Mouse (Mus musculus): ENCODE data around the gene Sfxn2.

Sfxn2 gene

DNA sequence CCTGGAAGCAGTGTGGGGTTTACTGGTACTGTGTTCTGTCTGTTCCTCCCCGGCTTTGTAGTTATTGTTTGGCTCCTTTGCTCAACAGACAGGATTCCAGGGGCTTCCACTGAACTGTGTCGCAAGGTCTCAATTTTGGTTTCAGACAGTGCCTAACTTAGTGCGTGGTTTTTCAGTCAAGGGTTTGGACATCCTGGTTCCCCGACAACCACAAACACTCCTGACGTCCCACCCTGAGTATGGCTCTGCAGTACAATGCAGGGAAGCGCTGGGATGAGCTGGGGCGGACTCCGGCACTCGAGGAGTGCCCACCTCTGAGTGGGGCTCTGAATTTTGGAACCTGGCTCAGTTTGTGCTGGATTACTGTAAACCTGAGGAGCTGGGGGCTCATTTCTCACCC is 56.6 kb downstream of the Sfxn2 start:
- DNase-seq (ENCODE audit: low read depth, low spot score) = no peak

DNA sequence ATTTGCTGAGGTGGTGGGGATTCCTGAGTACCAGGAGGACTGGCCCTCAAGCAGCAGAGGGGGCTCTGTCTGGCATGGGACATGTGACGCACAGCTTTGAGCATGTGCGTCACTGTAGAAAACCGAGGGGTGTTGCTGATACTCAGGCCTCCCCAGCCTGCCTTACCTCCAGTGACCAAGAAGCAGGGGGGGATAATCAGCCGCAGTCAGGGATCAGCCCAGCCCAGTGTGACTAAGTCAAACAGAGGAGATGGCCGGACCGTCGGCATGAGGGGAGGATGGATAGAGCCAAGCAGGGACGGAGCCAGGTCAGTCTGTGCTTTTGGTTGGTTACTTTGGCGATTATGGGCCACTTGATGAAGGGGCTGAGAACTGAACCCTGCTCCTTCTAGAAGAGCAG is 58.5 kb downstream of the Sfxn2 start:
- DNase-seq (ENCODE audit: low read depth, low spot score) = no peak

DNA sequence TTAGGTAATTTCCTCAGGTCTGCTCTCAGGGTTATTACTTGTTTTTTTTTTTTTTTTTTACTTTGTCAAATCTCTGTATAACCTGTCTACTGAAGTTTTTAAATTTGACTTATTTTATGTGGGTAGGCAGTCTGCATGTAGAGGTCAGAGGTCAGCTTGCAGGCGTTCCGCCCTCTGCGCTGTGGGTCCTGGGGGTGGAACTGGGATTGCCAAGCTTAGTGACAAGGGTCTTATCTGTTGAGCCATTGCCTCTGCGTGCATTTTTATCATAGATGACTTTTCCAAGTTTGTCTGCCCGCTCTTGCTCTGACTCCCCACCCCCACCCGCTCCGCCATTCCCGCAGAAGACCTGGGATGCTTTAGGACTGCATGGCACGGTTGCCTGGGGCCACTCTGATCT is 62.6 kb downstream of the Sfxn2 start:
- no peak for DNase-seq (ENCODE audit: low read depth, low spot score)

DNA sequence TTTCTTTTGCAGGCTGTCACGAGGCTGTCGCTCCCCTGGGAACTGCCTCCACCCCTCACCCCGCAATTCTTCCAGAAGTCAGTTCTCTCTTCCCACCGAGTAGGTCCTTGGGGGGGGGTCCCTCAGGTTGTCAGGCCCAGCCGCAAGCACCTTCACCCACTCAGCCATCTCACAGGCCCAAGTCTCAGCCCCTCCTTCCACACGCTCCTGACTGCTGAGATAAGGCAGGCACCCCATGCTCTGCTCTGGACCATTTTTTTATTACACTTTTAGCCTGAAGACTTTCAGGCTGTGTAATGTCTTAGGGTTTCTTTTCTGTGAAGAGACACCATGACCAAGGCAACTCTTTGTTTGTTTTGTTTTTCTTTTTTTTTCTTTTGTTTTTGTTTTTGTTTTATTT is 64.4 kb downstream of the Sfxn2 start:
- no peak for DNase-seq (ENCODE audit: low read depth, low spot score)

DNA sequence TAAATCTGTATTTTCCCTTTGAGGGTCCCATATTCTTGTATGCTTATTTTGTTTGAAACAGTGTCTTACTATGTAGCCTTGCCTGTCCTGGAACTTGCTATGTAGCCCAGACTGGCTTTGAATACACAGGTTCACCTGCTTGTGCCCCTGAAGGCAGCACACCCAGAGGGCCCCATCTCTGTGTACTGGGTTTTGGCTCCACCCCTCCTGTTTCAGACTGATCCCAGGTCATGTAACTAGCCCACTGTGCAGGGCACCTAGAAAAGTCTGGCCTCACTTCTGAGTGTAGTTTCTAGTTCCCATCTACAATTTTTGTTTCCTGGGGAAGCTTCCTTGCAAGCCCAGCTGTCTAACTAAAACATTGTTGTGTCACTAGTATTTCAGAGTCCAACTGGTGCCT is 65.9 kb downstream of the Sfxn2 start:
- no peak for DNase-seq (ENCODE audit: low read depth, low spot score)

DNA sequence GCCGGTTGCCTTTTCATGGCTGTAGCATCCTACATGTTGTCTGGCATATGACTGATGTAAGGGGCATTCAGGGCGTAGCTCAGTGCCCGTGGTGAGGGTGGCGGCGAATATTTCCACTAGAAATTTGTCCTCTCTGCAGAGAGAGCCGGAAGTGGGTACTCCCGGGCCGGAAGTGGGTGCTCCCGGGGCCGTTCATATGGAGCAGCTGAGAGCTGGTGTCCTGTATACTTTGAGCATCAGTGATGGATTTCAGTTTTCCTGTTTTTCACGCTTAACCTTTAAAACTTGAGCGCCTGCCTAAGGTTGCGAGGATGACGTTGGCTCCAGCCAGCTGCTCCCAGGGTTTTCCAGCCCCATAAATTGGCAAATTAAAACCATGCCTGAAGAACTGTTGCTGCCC is 66.3 kb downstream of the Sfxn2 start:
- DNase-seq (ENCODE audit: low read depth, low spot score) = no peak

DNA sequence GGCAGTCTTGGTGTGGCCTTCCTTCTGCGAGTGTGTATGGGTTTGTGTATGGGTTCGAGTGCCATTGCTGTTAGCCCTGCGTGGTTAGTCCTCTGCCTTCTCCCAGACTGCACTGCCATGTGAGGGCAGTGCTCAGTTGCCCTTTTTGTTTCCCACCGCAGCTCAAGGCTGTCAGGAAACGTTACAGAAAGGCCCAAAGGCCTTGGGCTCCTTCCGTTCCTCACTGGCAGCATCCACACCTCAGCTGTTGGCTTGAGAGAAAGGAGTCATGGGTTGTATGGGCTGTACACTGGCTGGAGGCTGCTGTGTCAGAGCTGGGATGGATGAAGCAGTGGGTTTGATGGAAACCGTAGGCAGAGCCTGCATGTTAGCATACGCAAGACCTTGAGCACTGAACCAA is 67.6 kb downstream of the Sfxn2 start:
- no peak for DNase-seq (ENCODE audit: low read depth, low spot score)

DNA sequence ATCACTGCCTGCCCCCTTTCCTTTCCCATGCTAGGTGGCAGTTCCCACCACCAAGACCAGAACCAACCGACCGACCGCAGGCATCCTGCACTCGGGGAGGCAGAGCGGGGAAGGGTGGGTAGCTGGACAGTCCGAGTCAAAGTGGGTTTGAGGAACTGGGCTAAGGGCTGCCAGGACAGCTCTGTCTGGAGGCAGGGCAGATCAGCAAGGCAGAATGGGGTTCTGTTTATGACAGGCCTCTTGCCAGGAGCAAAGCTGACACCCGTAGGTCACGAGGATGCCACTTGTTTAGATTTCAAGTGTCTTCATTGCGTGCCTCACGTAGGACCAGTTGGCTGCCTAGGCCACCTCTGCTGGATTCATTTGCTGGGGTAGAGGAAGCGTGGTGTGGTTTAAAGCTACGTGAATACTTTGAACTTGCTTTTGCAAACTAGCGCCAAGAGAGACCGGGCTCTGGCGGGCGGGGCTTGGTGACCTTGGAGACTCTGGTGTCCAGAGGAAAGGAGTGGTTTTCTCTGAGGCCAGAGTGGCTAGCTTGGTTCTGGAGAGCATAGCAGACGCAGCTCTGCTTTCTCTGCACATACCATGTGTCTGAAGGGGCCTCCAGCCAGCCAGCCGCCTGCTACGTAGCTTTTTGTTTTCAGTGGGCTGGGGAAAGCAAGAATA is 68.4 kb downstream of the Sfxn2 start:
- no peak for DNase-seq (ENCODE audit: low read depth, low spot score)

DNA sequence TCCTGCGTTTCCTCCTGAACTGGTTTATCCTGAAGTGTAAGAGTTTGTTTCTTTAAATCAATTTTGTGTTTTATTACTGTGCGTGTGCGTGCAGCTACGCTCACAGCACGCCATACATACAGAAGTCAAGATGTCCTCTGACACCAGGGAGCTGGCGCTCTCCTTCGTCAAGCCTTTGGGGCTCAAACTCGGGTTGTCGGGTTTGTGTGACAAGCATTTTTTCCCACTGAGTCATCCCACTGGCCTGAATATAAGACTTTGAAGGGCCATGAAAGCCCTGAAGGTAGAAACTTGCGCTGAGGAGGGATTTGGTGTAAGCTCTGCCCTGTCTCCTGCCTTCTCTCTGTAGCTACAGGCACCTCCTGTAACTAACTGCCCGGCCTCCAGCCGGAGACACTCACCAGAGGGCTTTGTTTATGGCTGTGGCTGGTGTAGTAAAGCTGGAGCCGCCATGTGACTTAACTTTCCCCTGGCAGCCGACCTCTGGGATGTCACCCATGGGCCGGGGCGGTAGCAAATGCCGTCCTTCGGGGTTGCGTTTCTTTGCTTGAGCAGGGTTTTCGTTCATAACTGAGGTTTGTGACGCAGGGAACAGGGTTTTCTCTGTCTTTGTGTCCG is 69.1 kb downstream of the Sfxn2 start:
- DNase-seq (ENCODE audit: low read depth, low spot score) = no peak

DNA sequence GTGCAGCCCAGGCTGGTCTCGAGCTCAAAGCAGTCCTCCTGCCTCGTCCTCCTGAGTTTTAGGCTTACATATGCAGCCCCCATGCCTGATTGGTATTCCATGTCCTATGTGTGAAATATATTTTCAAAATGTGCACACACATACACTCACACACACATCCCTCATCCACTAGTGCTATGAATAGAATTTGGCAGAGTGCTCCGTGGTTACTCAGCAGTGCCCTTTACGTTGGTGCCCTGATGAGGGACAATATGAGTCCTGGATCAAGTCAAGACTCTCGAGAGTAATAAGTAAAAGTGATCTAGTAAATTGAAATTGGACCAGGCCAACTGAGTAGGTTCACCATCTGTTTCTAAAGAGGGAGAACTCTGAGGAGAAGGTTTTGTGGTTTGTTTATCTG is 70.1 kb downstream of the Sfxn2 start:
- DNase-seq (ENCODE audit: low read depth, low spot score) = no peak

DNA sequence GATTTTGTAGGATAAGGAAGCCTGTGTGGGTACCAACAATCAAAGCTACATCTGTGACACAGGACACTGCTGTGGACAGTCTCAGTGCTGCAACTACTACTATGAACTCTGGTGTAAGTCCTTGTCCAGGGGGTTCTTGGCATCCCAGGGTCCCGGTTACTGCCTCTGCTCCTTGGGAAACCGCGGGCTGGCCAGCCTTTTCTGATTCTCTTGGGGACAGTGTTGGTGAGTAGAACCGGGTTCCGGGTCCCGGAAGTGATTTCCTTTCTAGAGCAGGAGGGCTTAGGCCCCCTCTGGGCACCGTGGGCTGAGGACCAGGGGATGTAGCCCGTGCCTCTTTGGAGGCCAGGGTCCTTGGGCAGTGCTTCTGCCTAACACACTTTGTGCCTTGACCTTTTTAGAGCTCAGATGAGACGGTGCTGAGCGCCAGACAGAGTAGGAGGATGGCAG is 71.2 kb downstream of the Sfxn2 start:
- no peak for DNase-seq (ENCODE audit: low read depth, low spot score)

DNA sequence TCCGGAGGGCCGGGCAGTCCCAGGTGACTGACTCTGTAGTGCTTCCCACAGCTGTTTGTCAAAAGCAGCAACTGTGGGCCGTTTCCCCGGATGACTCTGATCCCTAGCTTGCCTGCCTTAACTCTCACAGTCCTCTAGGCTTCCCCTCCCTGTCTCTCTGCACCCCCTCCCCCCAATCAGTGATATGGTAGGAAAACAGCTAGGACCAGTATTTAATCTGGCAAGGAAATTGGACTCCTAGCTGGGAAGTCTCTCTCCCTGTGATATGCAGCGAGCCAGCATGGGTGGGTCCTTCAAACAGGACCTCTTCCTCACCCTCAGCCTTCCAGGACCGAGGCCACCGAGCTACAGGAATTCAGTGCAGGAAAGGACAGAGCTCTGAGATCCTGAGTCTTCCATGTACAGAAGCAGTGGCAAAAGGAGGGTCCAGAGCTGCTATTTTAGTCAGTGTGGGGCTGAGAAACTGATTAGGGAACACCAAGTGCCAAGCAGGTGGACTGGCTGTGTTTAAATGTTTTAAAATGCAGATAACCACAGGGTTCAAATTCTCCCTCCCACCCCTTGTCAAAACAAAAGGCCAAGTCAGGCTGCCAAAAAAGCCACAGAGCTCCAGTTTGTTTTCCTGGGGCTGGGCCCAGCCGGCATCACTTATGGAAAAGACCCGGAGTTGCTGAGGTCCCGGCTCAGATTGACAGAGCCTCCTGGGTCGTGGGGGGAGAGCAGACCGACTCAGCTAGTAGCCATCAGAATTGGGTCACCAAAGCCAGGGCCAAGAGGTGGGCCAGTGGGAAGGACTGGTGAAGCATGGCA is 71.8 kb downstream of the Sfxn2 start:
- DNase-seq (ENCODE audit: low read depth, low spot score) = no peak

DNA sequence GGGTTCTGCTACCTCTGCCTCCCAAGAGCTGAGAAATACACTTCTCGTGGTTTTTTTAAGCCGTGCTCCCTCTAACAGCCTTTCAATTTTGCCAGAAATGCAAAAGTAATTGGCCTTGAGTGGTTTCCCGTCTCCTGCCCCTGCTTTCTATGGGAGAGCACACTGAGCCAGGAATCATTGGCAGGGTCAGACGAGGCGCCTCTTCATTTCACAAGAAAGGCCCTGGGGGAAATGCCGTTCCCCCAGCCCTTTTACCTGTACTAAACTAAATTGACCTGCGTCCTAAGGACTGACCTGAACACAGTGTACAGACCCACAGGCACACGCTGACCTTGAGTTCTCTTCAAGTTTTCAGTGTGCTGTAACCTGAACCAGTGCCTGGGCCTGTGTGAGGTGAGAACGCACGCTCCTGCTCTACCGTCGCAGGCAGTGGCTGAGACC is 72.9 kb downstream of the Sfxn2 start:
- DNase-seq (ENCODE audit: low read depth, low spot score) = no peak

DNA sequence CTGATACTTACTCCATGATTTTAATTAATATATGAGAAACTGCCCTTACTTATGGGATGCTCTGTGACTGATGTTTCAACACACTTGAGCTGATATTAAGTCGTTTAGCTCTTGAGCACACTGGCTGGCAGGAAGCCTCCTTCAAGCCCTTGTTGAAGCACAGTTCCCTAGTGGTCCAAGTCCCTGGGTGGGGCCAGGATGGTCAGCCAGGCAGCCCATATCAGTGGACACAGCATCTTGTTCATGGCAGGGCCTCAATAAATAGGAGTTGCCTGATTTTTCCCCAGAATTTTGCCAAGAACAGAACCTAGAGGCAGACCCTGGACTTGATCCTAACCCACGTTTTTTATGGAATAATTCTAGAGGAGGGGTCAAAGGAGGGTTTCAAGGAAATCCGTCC is 74.1 kb downstream of the Sfxn2 start:
- DNase-seq (ENCODE audit: low read depth, low spot score) = no peak

All from CD4-positive helper T cell, adult 2 months (primary cell).